8 mouse cellular contexts compared by ENCODE assay signal in the genomic region with DNA sequence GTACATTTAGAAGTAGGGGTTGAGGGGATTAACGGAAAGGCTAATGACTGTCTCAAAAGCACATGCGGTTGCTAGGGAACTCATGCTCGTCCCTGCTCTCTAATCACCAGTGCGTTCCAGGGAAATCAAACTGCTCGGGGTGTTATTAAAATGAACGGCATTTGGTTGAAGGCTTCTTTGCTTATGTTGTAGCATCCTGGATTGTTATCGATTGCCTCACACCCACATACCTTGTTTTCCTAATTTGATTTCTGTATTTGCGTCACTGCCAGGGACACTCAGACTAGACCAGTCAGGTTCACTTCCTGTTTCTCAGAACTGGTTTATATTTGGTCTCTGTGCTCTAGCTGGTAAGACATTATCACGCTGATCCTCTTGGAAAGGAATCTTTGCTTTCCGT.
DNase-seq lines count a peak whose midpoint lies in the region; ATAC-seq and TF ChIP-seq lines count a peak whose summit lies in the region.
"Had no signal": no experiment of that assay in that cellular context is flagged by ENCODE, and none has a peak within 500 bp of the region (broad histone marks: within the 10 kb centered on the region; RNA-seq: fewer than 3 reads in every experiment).

No protein-coding gene starts in this region.

- peaks cover 22% of the 10 kb centered on the region for H3K4me1 ChIP-seq in liver, embryonic 15.5 days (replicated peaks)
- H3K4me1 ChIP-seq in bone marrow macrophage, adult 2 months (ENCODE audit: control insufficient read depth, insufficient read depth, low read length), result peaks cover 16% of the 10 kb centered on the region
- peaks cover 34% of the 10 kb centered on the region for H3K4me1 ChIP-seq in heart, embryonic 15.5 days (replicated peaks)

- no peak overlapping the region for H3K4me3 ChIP-seq in liver, embryonic 15.5 days (replicated peaks)
- peak overlapping the region; percentile 66 for H3K4me3 ChIP-seq in bone marrow macrophage, adult 2 months (ENCODE audit: insufficient read depth, low read length)
- peak overlapping the region; percentile 21; the same call in 1 of the 2 replicates for H3K4me3 ChIP-seq in heart, embryonic 15.5 days
- H3K4me3 ChIP-seq: limb, embryonic 13.5 days had no signal

- H3K27ac ChIP-seq in liver, embryonic 15.5 days (replicated peaks), result no peak overlapping the region
- H3K27ac ChIP-seq in bone marrow macrophage, adult 2 months (ENCODE audit: insufficient read depth, low read depth, low read length), result peak overlapping the region; percentile 8; the same call in 1 of the 2 replicates
- H3K27ac ChIP-seq in heart, embryonic 15.5 days, result no peak overlapping the region
- H3K27ac ChIP-seq: limb, embryonic 13.5 days had no signal

- no peak overlapping the region for H3K9ac ChIP-seq in liver, embryonic 15.5 days
- no peak overlapping the region for H3K9ac ChIP-seq in heart, embryonic 15.5 days
- H3K9ac ChIP-seq: limb, embryonic 13.5 days had no signal

- DNase-seq in liver, result no peak
- DNase-seq in embryo, embryonic 9.5 days (ENCODE audit: extremely low spot score), result no peak

- TF ChIP-seq POLR2A in bone marrow macrophage, adult 2 months (IDR thresholded peaks at IDR 0.05; ENCODE audit: borderline replicate concordance, low read depth, low read length), result no peak

- no peak for ATAC-seq in liver, embryonic 15.5 days (ENCODE audit: insufficient read depth)
- ATAC-seq in heart, embryonic 15.5 days (replicated peaks; ENCODE audit: insufficient number of reproducible peaks, insufficient read depth, low FRiP score, low read depth), result no peak
- ATAC-seq in monocyte, adult 5-6 weeks (replicated peaks; ENCODE audit: insufficient number of reproducible peaks, low FRiP score, low TSS enrichment, poor library complexity, severe bottlenecking), result peak; percentile 21; the same call in 1 of the 2 replicates
- no peak for ATAC-seq in erythroid progenitor cell, adult 5-6 weeks (replicated peaks; ENCODE audit: low FRiP score, poor library complexity, severe bottlenecking)

- H3K4me2 ChIP-seq in liver, embryonic 15.5 days, result peak overlapping the region; percentile 4; the same call in 1 of the 2 replicates
- peak overlapping the region; percentile 43 for H3K4me2 ChIP-seq in heart, embryonic 15.5 days
- H3K4me2 ChIP-seq: limb, embryonic 13.5 days had no signal

- 17% methylated on average over 10 of the region's 10 CpGs for WGBS in liver, embryonic 15.5 days (ENCODE audit: insufficient replicate concordance)
- 32% methylated on average over 10 of the region's 10 CpGs for WGBS in heart, embryonic 15.5 days

- H3K36me3 ChIP-seq in liver, embryonic 15.5 days (replicated peaks), result no peaks in the 10 kb centered on the region
- H3K36me3 ChIP-seq in heart, embryonic 15.5 days, result no peaks in the 10 kb centered on the region
- H3K36me3 ChIP-seq: limb, embryonic 13.5 days had no signal

- no peaks in the 10 kb centered on the region for H3K9me3 ChIP-seq in liver, embryonic 15.5 days (replicated peaks)
- H3K9me3 ChIP-seq in heart, embryonic 15.5 days (replicated peaks), result no peaks in the 10 kb centered on the region
- H3K9me3 ChIP-seq: limb, embryonic 13.5 days had no signal

- no peak for TF ChIP-seq CTCF in bone marrow macrophage, adult 2 months (IDR thresholded peaks at IDR 0.05; ENCODE audit: low read depth, low read length)

- peaks cover 85% of the 10 kb centered on the region for H3K27me3 ChIP-seq in liver, embryonic 15.5 days
- peaks cover 45% of the 10 kb centered on the region for H3K27me3 ChIP-seq in heart, embryonic 15.5 days
